Mouse (Mus musculus): ENCODE data around the gene Zdhhc7.

DNA sequence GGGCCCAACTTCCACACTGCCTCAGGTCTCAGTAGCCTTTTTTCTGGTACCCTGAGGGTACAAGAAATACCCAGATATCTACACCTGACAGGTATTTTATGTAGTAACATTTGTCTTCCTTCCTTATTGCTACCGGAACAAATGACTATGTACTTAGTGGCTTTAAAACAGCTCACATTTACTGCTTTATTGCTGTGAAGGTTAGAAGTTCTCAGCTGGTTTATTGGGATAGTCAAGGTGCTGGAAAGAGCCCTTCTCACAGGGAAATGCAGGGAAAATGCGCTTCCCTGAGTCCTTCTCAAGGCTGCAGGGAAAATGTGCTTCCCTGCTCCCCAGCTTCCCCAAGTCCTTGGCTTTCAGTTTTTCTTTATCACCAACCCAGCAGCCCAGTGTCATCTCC, 37.7 kb upstream of the Zdhhc7 start:
- no peak for TF ChIP-seq CTCF (IDR thresholded peaks at IDR 0.05; ENCODE audit: borderline replicate concordance, insufficient read depth, low read length)
- no peak for TF ChIP-seq POLR2A (IDR thresholded peaks at IDR 0.05; ENCODE audit: low read depth, low read length)
